Mouse (Mus musculus) neural tube, embryonic 13.5 days (tissue): ENCODE measurements at regions not wholly inside any gene's neighbourhood (a gene's known extent, or its start where the extent isn't known, plus 50 kb on each side); places are given as distances from the start of the nearest gene placed in this dataset.

ENCODE experiments used
- ATAC-seq: fragments of 200-750 bp; cut with Nextera tagmentation; 2 replicates; pipeline ENCODE4 v1.8.0; 2017; ENCODE audit warnings: low read depth, mild to moderate bottlenecking, moderate TSS enrichment, moderate library complexity
- H3K27ac ChIP-seq: fragments of 300-500 bp; sonication (generic); replicated peaks from 2 replicates; pipeline ENCODE4 v1.5.1; 2015; ENCODE audit warnings: moderate library complexity, mild to moderate bottlenecking, inconsistent platforms
- H3K27me3 ChIP-seq: fragments of 300-500 bp; sonication (generic); 2 replicates; pipeline ENCODE4 v1.6.1; 2015; ENCODE audit warnings: mild to moderate bottlenecking, inconsistent platforms
- H3K36me3 ChIP-seq: fragments of 300-500 bp; sonication (generic); 2 replicates; pipeline ENCODE4 v1.6.1; 2015; ENCODE audit warnings: mild to moderate bottlenecking, inconsistent platforms
- H3K4me1 ChIP-seq: fragments of 300-500 bp; sonication (generic); replicated peaks from 2 replicates; pipeline ENCODE4 v1.6.1; 2015; ENCODE audit warnings: inconsistent platforms
- H3K4me2 ChIP-seq: fragments of 300-500 bp; sonication (generic); 2 replicates; pipeline ENCODE4 v1.6.1; 2015; ENCODE audit warnings: inconsistent platforms, mild to moderate bottlenecking, moderate library complexity
- H3K4me3 ChIP-seq: fragments of 300-500 bp; sonication (generic); 2 replicates; pipeline ENCODE4 v1.5.1; 2015; ENCODE audit warnings: mild to moderate bottlenecking, inconsistent platforms
- H3K9ac ChIP-seq: fragments of 300-500 bp; sonication (generic); 2 replicates; pipeline ENCODE4 v1.6.1; 2015; ENCODE audit warnings: moderate library complexity, mild to moderate bottlenecking, inconsistent platforms
- H3K9me3 ChIP-seq: fragments of 300-500 bp; sonication (generic); 2 replicates; pipeline ENCODE4 v1.6.1; 2016; ENCODE audit warnings: inconsistent platforms
- WGBS: fragments of 180-500 bp; shearing (Covaris S2); methylation state at CpG from one replicate; pipeline ENCODE4 v1.1.7; 2015; 5-methylcytosine and 5-hydroxymethylcytosine counted together

GRCm38 (mm10) chr8:18536059-18536458, 442.0 kb downstream of the Defb40 start:
- WGBS = 89% methylated on average over 2 of the region's 2 CpGs
- H3K4me3 ChIP-seq = no peak overlapping the region
- no peaks in the 10 kb centered on the region for H3K27me3 ChIP-seq
- H3K27ac ChIP-seq = no peak overlapping the region
- no peaks in the 10 kb centered on the region for H3K4me1 ChIP-seq
- H3K9ac ChIP-seq = no peak overlapping the region
- no peaks in the 10 kb centered on the region for H3K36me3 ChIP-seq
- no peak for ATAC-seq
- H3K4me2 ChIP-seq = no peak overlapping the region
- no peaks in the 10 kb centered on the region for H3K9me3 ChIP-seq

DNA sequence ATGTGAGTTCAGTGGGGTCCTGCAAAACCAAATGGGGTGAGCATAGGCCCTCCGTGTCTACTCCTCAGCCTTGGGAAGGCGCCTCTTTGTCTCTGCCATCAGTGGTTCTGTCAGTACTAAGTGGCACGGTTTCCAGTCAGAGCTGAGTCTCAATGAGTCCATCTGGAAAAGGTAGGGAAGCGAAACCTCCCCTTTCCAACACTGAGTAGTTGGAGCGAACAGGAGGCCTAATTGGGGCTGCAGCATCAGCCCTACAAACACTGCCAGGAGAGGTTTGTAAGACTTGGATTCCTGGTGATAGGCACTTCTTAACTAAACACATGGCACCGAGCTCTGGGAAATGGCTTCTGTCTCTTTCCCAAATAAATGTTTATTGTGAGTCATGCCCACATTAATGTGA, 449.9 kb downstream of the Defb40 start:
- 86% methylated on average over 6 of the region's 6 CpGs for WGBS
- Histone ChIP-seq H3K4me1 (no peaks in the 10 kb centered on the region), H3K4me2 (no peak overlapping the region), H3K4me3 (no peak overlapping the region), H3K36me3 (no peaks in the 10 kb centered on the region), H3K27ac (no peak overlapping the region), H3K9me3 (no peaks in the 10 kb centered on the region), H3K27me3 (no peaks in the 10 kb centered on the region), H3K9ac (no peak overlapping the region)
- ATAC-seq = no peak

DNA sequence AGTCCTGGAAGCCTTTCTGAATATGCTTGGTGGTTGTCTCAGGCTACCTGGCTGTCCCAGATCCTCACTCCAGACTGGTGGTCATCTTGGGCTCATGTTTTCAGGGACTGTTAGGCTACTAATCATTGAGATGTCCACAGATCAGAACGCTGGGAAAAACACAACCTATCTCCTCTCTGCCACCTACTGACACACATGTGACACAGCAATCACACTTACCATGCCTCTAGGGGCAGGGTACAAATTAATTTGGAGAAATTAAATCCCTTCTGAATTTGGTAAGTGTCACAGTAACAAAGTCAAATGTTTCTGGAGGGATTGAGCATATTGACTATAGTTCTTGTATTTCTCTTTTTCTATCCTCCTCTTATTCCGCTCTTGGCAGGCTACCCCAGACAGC, 465.6 kb downstream of the Defb40 start:
- Histone ChIP-seq H3K27me3 (no peaks in the 10 kb centered on the region), H3K36me3 (no peaks in the 10 kb centered on the region), H3K4me1 (no peaks in the 10 kb centered on the region), H3K27ac (no peak overlapping the region), H3K9me3 (no peaks in the 10 kb centered on the region), H3K9ac (no peak overlapping the region), H3K4me3 (no peak overlapping the region), H3K4me2 (no peak overlapping the region)
- 62% methylated on average over 2 of the region's 2 CpGs for WGBS
- ATAC-seq = no peak

GRCm38 (mm10) chr8:18506158-18507022, 471.7 kb downstream of the Defb40 start:
- Histone ChIP-seq H3K9ac (no peak overlapping the region), H3K4me2 (no peak overlapping the region), H3K27me3 (no peaks in the 10 kb centered on the region), H3K4me3 (no peak overlapping the region), H3K36me3 (no peaks in the 10 kb centered on the region), H3K27ac (no peak overlapping the region), H3K9me3 (no peaks in the 10 kb centered on the region), H3K4me1 (no peaks in the 10 kb centered on the region)
- ATAC-seq = no peak
- 72% methylated on average over 13 of the region's 13 CpGs for WGBS

- Histone ChIP-seq H3K4me2 (no peak overlapping the region), H3K9ac (no peak overlapping the region), H3K27me3 (no peaks in the 10 kb centered on the region), H3K27ac (no peak overlapping the region), H3K4me3 (no peak overlapping the region), H3K4me1 (no peaks in the 10 kb centered on the region), H3K36me3 (no peaks in the 10 kb centered on the region), H3K9me3 (no peaks in the 10 kb centered on the region)
- no peak for ATAC-seq
- 92% methylated on average over 5 of the region's 5 CpGs for WGBS
These were observed 487.4 kb downstream of the Defb40 start for GRCm38 (mm10) chr8:18490620-18491019.

DNA sequence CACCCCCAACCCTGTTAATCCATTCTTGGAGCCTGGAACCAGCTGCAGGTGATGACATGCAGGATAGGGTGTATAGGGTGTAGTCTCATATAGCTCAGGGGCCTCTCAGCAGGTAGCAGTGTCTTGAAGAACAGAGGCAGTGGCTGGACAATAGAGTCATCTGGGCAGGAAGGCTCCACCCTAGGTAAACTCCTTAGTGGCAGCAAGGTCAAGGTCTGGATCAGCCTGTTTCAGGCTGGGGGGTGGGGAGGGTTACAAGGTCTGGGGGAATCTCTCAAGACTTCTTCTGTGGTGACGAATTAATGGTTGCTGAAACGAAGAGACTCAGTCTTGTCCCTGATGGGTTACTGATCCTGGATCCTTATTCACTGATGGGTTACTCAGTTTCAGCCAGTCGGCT, 498.0 kb downstream of the Defb40 start:
- H3K27ac ChIP-seq = no peak overlapping the region
- H3K9ac ChIP-seq = no peak overlapping the region
- 86% methylated on average over 3 of the region's 3 CpGs for WGBS
- no peaks in the 10 kb centered on the region for H3K9me3 ChIP-seq
- H3K27me3 ChIP-seq = no peaks in the 10 kb centered on the region
- no peaks in the 10 kb centered on the region for H3K36me3 ChIP-seq
- no peak overlapping the region for H3K4me3 ChIP-seq
- no peaks in the 10 kb centered on the region for H3K4me1 ChIP-seq
- H3K4me2 ChIP-seq = no peak overlapping the region
- ATAC-seq = no peak

DNA sequence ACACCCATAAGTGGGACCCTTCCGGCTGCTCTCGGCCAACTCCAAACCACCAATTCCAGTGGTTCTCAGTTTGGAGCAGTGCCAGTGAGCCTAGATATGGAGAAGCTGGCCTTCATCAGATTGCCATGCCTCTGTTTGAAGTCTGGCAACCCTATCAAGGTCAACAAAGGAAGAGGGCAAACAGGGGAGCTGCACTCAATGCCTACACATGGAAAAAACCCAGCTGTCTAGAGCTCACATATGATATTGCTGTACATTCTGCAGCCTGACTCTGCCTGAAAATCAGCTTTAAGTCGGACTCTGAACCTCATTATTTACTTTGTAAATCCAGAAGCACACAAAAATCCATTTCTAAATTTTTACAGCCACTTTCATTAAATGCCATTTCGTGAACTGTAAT, 499.9 kb downstream of the Defb40 start:
- ATAC-seq = no peak
- H3K4me3 ChIP-seq = no peak overlapping the region
- no peaks in the 10 kb centered on the region for H3K27me3 ChIP-seq
- no peaks in the 10 kb centered on the region for H3K36me3 ChIP-seq
- H3K4me1 ChIP-seq = no peaks in the 10 kb centered on the region
- no peak overlapping the region for H3K9ac ChIP-seq
- no peak overlapping the region for H3K4me2 ChIP-seq
- H3K9me3 ChIP-seq = no peaks in the 10 kb centered on the region
- H3K27ac ChIP-seq = no peak overlapping the region
- 84% methylated on average over 4 of the region's 4 CpGs for WGBS

GRCm38 (mm10) chr8:18467511-18467910, 510.5 kb downstream of the Defb40 start:
- no peak overlapping the region for H3K27ac ChIP-seq
- WGBS = 81% methylated on average over 7 of the region's 7 CpGs
- no peaks in the 10 kb centered on the region for H3K9me3 ChIP-seq
- ATAC-seq = no peak
- H3K4me3 ChIP-seq = no peak overlapping the region
- no peak overlapping the region for H3K4me2 ChIP-seq
- H3K9ac ChIP-seq = no peak overlapping the region
- H3K4me1 ChIP-seq = no peaks in the 10 kb centered on the region
- H3K27me3 ChIP-seq = no peaks in the 10 kb centered on the region
- no peaks in the 10 kb centered on the region for H3K36me3 ChIP-seq

GRCm38 (mm10) chr8:18460609-18461008, 517.4 kb downstream of the Defb40 start:
- Histone ChIP-seq H3K36me3 (no peaks in the 10 kb centered on the region), H3K27ac (no peak overlapping the region), H3K9me3 (no peaks in the 10 kb centered on the region), H3K9ac (no peak overlapping the region), H3K4me3 (no peak overlapping the region), H3K27me3 (no peaks in the 10 kb centered on the region), H3K4me1 (no peaks in the 10 kb centered on the region), H3K4me2 (no peak overlapping the region)
- ATAC-seq = no peak
- 84% methylated on average over 4 of the region's 4 CpGs for WGBS

DNA sequence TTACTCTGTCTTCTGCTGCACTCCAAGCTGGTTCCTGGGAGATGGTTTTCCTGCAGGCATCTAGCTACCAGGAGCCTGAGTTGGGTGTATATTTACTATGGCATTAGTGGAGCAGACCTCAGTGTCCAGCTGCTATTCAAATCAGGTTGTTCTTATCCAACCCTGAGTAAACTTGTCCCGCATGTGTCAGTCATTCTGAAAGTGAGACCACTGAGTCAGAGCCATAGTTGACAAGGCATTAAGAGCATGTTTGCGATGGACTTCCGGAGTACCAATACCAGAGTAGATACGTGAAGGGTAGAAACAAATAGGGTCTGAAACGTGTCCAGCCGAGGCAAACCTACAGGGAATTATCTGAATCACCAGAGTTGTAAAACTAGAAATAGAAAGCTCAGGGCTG, 520.6 kb downstream of the Defb40 start:
- no peak overlapping the region for H3K27ac ChIP-seq
- no peaks in the 10 kb centered on the region for H3K36me3 ChIP-seq
- no peak overlapping the region for H3K4me3 ChIP-seq
- H3K9ac ChIP-seq = no peak overlapping the region
- no peaks in the 10 kb centered on the region for H3K9me3 ChIP-seq
- no peaks in the 10 kb centered on the region for H3K27me3 ChIP-seq
- H3K4me1 ChIP-seq = no peaks in the 10 kb centered on the region
- WGBS = 91% methylated on average over 6 of the region's 6 CpGs
- H3K4me2 ChIP-seq = no peak overlapping the region
- ATAC-seq = no peak

DNA sequence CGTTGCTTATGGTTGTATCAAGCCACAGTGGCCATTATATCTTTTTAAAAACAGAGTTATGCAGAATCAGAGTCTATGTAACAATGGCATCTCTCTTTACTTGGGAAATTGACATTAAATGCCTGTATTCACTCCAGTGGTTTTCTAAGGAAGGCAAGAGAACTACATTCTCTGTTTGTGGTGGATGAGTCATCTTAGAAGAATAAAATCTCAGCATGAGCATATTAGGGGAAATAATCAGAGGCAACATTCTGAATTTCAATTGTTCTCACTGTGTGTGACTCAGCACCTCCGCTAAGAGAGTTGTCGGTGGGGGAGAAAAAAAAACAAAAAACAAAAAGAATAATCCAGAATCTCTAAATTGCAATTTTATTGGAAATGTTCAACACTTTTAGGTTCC, 529.0 kb downstream of the Defb40 start:
- 83% methylated on average over 3 of the region's 3 CpGs for WGBS
- no peak overlapping the region for H3K27ac ChIP-seq
- H3K9me3 ChIP-seq = no peaks in the 10 kb centered on the region
- no peaks in the 10 kb centered on the region for H3K36me3 ChIP-seq
- no peaks in the 10 kb centered on the region for H3K27me3 ChIP-seq
- no peaks in the 10 kb centered on the region for H3K4me1 ChIP-seq
- ATAC-seq = no peak
- no peak overlapping the region for H3K9ac ChIP-seq
- no peak overlapping the region for H3K4me3 ChIP-seq
- H3K4me2 ChIP-seq = no peak overlapping the region

DNA sequence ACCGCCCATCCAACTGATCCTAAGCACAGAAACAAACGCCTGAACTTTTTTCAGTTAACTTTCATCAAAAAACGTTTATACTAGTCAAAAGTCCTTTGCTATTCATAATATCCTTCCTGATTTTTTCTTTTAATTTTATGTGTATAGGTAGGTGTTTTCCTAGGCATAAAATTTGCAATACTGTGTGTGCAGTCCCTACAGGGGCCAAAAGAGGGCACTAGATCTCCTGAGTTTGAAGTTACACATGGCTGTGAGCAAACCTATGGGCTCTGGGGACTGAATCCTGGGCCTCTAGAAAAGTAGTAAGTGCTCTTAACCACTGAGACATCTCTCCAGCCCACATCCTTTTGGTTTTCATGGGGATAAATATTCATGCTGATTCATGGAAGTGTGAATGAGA, 535.8 kb downstream of the Defb40 start:
- no peak overlapping the region for H3K4me2 ChIP-seq
- H3K4me1 ChIP-seq = no peaks in the 10 kb centered on the region
- no peaks in the 10 kb centered on the region for H3K27me3 ChIP-seq
- 75% methylated on average over 3 of the region's 3 CpGs for WGBS
- ATAC-seq = no peak
- H3K36me3 ChIP-seq = no peaks in the 10 kb centered on the region
- H3K27ac ChIP-seq = no peak overlapping the region
- H3K9ac ChIP-seq = no peak overlapping the region
- no peak overlapping the region for H3K4me3 ChIP-seq
- H3K9me3 ChIP-seq = 0 out of 2 replicates have a peak, but pooled peaks cover 3% of the 10 kb centered on the region

- Histone ChIP-seq H3K4me2 (no peak overlapping the region), H3K9me3 (peaks cover 7% of the 10 kb centered on the region; the same call in 1 of the 2 replicates), H3K27ac (no peak overlapping the region), H3K4me1 (no peaks in the 10 kb centered on the region), H3K36me3 (no peaks in the 10 kb centered on the region), H3K27me3 (no peaks in the 10 kb centered on the region), H3K4me3 (no peak overlapping the region), H3K9ac (no peak overlapping the region)
- 76% methylated on average over 5 of the region's 5 CpGs for WGBS
- ATAC-seq = no peak
These were observed 555.2 kb downstream of the Defb40 start for GRCm38 (mm10) chr8:18422846-18423245.
